Mouse (Mus musculus) limb, embryonic 14.5 days (tissue): ENCODE measurements around the gene Irs4. TPM values are rescaled to one million over a fixed set of nuclear protein-coding genes. Genes with fewer than 3 reads are reported as not detected.

Experiments used
- ATAC-seq: fragments of 200-750 bp; cut with Nextera tagmentation; 2 replicates; pipeline ENCODE4 v1.8.0; 2017; ENCODE audit warnings: low read depth, moderate number of reproducible peaks, moderate TSS enrichment; ENCODE audit not compliant: low FRiP score
- DNase-seq: peaks from one replicate; pipeline ENCODE4 v3.0.0-alpha.2; 2015; ENCODE audit warnings: low spot score
- H3K27ac ChIP-seq: fragments of 300-500 bp; sonication (generic); replicated peaks from 2 replicates; pipeline ENCODE4 v1.5.1; 2014; ENCODE audit warnings: low read depth, mild to moderate bottlenecking, low read length, moderate library complexity, mixed read lengths
- H3K27me3 ChIP-seq: fragments of 300-500 bp; sonication (generic); 2 replicates; pipeline ENCODE4 v1.6.1; 2014; ENCODE audit warnings: low read length, mixed read lengths; ENCODE audit not compliant: control insufficient read depth, insufficient read depth
- H3K36me3 ChIP-seq: fragments of 300-500 bp; sonication (generic); 2 replicates; pipeline ENCODE4 v1.6.1; 2014; ENCODE audit warnings: mild to moderate bottlenecking, low read length, moderate library complexity, mixed read lengths; ENCODE audit not compliant: control insufficient read depth, insufficient read depth
- H3K4me1 ChIP-seq: fragments of 300-500 bp; sonication (generic); 2 replicates; pipeline ENCODE4 v1.6.1; 2014; ENCODE audit warnings: antibody characterized with exemption, low read length, mixed read lengths; ENCODE audit not compliant: control insufficient read depth, insufficient read depth
- H3K4me2 ChIP-seq: fragments of 300-500 bp; sonication (generic); replicated peaks from 2 replicates; pipeline ENCODE4 v1.6.1; 2014; ENCODE audit warnings: low read depth, mild to moderate bottlenecking, low read length, moderate library complexity; ENCODE audit not compliant: severe bottlenecking
- H3K4me3 ChIP-seq: fragments of 300-500 bp; sonication (generic); replicated peaks from 2 replicates; pipeline ENCODE4 v1.5.1; 2014; ENCODE audit warnings: low read length
- H3K9ac ChIP-seq: fragments of 300-500 bp; sonication (generic); 2 replicates; pipeline ENCODE4 v1.6.1; 2014; ENCODE audit warnings: mild to moderate bottlenecking, low read depth, low read length, moderate library complexity; ENCODE audit not compliant: severe bottlenecking
- H3K9me3 ChIP-seq: fragments of 300-500 bp; sonication (generic); 2 replicates; pipeline ENCODE4 v1.6.1; 2016; ENCODE audit warnings: low read length; ENCODE audit not compliant: control insufficient read depth
- POLR2A ChIP-seq: fragments of 200-500 bp; IDR thresholded peaks from 2 replicates; pipeline ENCODE4 v1.8.0; 2012; ENCODE audit warnings: inconsistent platforms, mild to moderate bottlenecking, moderate library complexity, borderline replicate concordance; ENCODE audit not compliant: insufficient read depth, insufficient read length; ENCODE audit errors: extremely low read depth
- WGBS: fragments of 180-500 bp; shearing (Covaris S2); extraction: QIAGEN DNeasy Blood & Tissue Kit; methylation state at CpG from one replicate; pipeline ENCODE4 v1.1.7; 2014; 5-methylcytosine and 5-hydroxymethylcytosine counted together
- polyA plus RNA-seq, 2 experiments: library from polyadenylated mRNA; depleted of rRNA in 1 of 2; stranded (reverse) in 1 of 2; unstranded in 1 of 2; fragments of >200 nt; fragmentation: Nextera tagmentation in 1 of 2; extraction: Ambion mirVana in 1 of 2; gene quantifications; 2 replicates each; pipeline versions ENCODE4 v1.2.1 to v1.2.3; 2012 to 2014

The Irs4 gene
- polyA plus RNA-seq, 2 experiments, result 0.10 to 0.13 TPM

GRCm38 (mm10) chrX:141721725-141722124, 3.3 kb downstream of the Irs4 start:
- Histone ChIP-seq H3K9ac (no peak overlapping the region), H3K4me1 (no peaks in the 10 kb centered on the region), H3K4me2 (peak overlapping the region; percentile 51), H3K4me3 (peak overlapping the region; percentile 36), H3K27ac (no peak overlapping the region), H3K27me3 (peaks cover 74% of the 10 kb centered on the region), H3K9me3 (no peaks in the 10 kb centered on the region), H3K36me3 (no peaks in the 10 kb centered on the region)
- ATAC-seq (no peak), DNase-seq (peak; percentile 6)
- 19% methylated on average over 30 of the region's 33 CpGs for WGBS
- no peak for TF ChIP-seq POLR2A

Other genes with a start within 250 kb of the Irs4 start
- gene Col4a5, start 249.9 kb downstream of the Irs4 start, polyA plus RNA-seq (2012; rRNA removed), result 13.8 and 14.2 TPM in 2 replicates
- gene Col4a5, start 249.9 kb downstream of the Irs4 start, polyA plus RNA-seq (2014; fragmentation: Nextera tagmentation; extraction: Ambion mirVana), result 14.0 and 15.2 TPM in 2 replicates
- gene Gm15294, start 150.0 kb upstream of the Irs4 start, polyA plus RNA-seq (2012; rRNA removed), result not detected in 2 replicates
- 0.68 TPM in 1 of 2 replicates, not detected in the other for gene Gm15294, start 150.0 kb upstream of the Irs4 start, polyA plus RNA-seq (2014; fragmentation: Nextera tagmentation; extraction: Ambion mirVana)